Mouse (Mus musculus) liver, postnatal 0 days (tissue): ENCODE results near the gene Pimreg.

Experiments used
- CTCF ChIP-seq: sonication (generic); IDR thresholded peaks from 2 replicates; pipeline ENCODE4 v1.5.1; 2016; ENCODE audit warnings: antibody characterized with exemption, low read depth
- EP300 ChIP-seq: IDR thresholded peaks from 2 replicates; pipeline ENCODE4 v1.6.1; 2016; ENCODE audit warnings: antibody characterized with exemption, low read depth, mild to moderate bottlenecking

DNA sequence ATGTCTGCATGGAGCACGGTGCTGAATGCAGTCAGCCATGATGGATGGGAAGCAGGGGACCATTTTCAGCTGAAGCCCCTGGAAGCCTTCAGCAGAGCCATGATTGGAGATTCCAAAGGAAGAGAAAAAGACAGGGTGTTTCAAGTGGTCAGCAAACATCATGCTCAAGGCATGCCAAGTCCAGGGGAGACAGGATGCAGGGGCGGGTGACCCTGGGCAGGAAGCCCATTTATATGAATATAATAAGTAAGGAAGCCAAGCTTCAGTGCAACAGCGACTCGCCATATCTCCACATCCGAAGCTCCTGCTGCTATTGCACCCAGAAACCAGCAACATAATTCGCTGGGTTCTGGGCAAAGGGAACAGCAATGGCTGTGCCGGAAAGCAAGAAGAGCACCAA is 52.6 kb downstream of the Pimreg start:
- TF ChIP-seq EP300: no peak
- no peak for TF ChIP-seq CTCF
